ENCODE assay signal across 23 mouse cellular contexts in the genomic region with DNA sequence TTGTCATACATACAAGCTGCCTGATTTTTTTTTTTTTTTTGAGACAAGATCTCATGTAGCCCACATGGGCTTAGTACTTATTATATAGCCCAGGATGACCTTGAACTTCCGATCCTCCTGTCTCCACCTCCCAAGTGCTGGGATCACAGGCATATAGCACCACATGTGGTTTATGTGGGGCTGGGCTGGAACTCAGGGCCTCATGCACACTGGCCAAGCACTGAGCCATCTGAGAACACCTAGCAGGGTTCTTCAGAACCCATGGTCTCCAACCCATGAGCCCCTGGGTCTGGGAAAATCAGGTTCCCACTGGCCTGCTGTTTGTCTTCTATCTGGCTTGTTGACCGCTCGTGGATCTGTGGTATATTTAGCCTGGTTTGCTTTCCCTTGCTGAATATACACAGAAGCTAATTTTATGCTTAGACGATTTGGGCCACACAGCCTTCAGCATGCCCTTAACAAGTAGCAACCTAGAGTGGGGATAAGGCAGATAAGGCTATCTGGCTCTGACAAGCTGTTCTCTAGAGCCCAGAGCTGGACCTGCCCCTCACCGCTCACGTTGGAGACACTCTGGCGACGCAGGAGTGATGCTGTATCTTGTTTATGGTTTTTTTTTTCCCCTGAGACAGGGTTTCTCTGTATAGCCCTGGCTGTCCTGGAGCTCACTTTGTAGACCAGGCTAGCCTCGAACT. TPM values are rescaled to one million over a fixed set of nuclear protein-coding genes. Genes with fewer than 3 reads are reported as not detected.
DNase-seq lines count a peak whose midpoint lies in the region; ATAC-seq and TF ChIP-seq lines count a peak whose summit lies in the region.
"Had no signal": no experiment of that assay in that cellular context is flagged by ENCODE, and none has a peak within 500 bp of the region (broad histone marks: within the 10 kb centered on the region; RNA-seq: fewer than 3 reads in every experiment).

No protein-coding gene starts in this region.

- no peak overlapping the region for H3K4me3 ChIP-seq in gastrocnemius, adult 2 months
- no peak overlapping the region for H3K4me3 ChIP-seq in heart, embryonic 15.5 days
- no peak overlapping the region for H3K4me3 ChIP-seq in liver, embryonic 12.5 days
- H3K4me3 ChIP-seq: embryonic facial prominence, embryonic 13.5 days; hindbrain, embryonic 13.5 days; kidney, embryonic 15.5 days; limb, embryonic 12.5 days; midbrain, embryonic 10.5 days had no signal

- no peaks in the 10 kb centered on the region for H3K9me3 ChIP-seq in heart, embryonic 15.5 days (replicated peaks)
- H3K9me3 ChIP-seq in liver, embryonic 12.5 days (replicated peaks): no peaks in the 10 kb centered on the region
- H3K9me3 ChIP-seq: embryonic facial prominence, embryonic 13.5 days; hindbrain, embryonic 13.5 days; kidney, embryonic 15.5 days; limb, embryonic 12.5 days; midbrain, embryonic 10.5 days had no signal

- 43% methylated on average over 9 of the region's 9 CpGs for WGBS in heart, embryonic 15.5 days
- 32% methylated on average over 9 of the region's 9 CpGs for WGBS in liver, embryonic 12.5 days (ENCODE audit: insufficient replicate concordance)

- H3K27me3 ChIP-seq in heart, embryonic 15.5 days: no peaks in the 10 kb centered on the region
- peaks cover 48% of the 10 kb centered on the region for H3K27me3 ChIP-seq in liver, embryonic 12.5 days (replicated peaks)
- H3K27me3 ChIP-seq: embryonic facial prominence, embryonic 13.5 days; hindbrain, embryonic 13.5 days; kidney, embryonic 15.5 days; limb, embryonic 12.5 days had no signal

- peak; percentile 80 for ATAC-seq in heart, embryonic 15.5 days (replicated peaks; ENCODE audit: insufficient number of reproducible peaks, insufficient read depth, low FRiP score, low read depth)
- peak; percentile 93 for ATAC-seq in liver, embryonic 12.5 days
- ATAC-seq in megakaryocyte-erythroid progenitor cell, adult 5-6 weeks (replicated peaks; ENCODE audit: low FRiP score, low TSS enrichment, poor library complexity, severe bottlenecking): peak; percentile 90
- ATAC-seq: inflammation-experienced regulatory T-cells, adult 6 months had no signal

- H3K27ac ChIP-seq in gastrocnemius, adult 2 months: peak overlapping the region; percentile 31; the same call in 1 of the 2 replicates
- peak overlapping the region; percentile 95 for H3K27ac ChIP-seq in heart, embryonic 15.5 days
- peak overlapping the region; percentile 49 for H3K27ac ChIP-seq in liver, embryonic 12.5 days
- H3K27ac ChIP-seq: embryonic facial prominence, embryonic 13.5 days; hindbrain, embryonic 13.5 days; kidney, embryonic 15.5 days; midbrain, embryonic 10.5 days had no signal

- DNase-seq in gastrocnemius, adult 2 months: no peak
- DNase-seq in gastrocnemius, adult 18-20 months (ENCODE audit: low spot score): no peak
- DNase-seq in heart, postnatal 4 days: no peak
- DNase-seq in cerebellum, adult 8-10 months: no peak
- no peak for DNase-seq in retina, postnatal 1 day
- DNase-seq: adrenal gland, adult 2 months; cerebellum, adult 9-11 months; kidney, postnatal 4 days; layer of hippocampus, adult 9-11 months; lung, embryonic 14.5 days; lung, postnatal 36 days; thymus, postnatal 25 days had no signal

- peaks cover 16% of the 10 kb centered on the region; the same call in 1 of the 2 replicates for H3K36me3 ChIP-seq in heart, embryonic 15.5 days
- H3K36me3 ChIP-seq in liver, embryonic 12.5 days: no peaks in the 10 kb centered on the region
- H3K36me3 ChIP-seq: hindbrain, embryonic 13.5 days; midbrain, embryonic 10.5 days had no signal

- H3K4me1 ChIP-seq in heart, embryonic 15.5 days (replicated peaks): peaks cover 55% of the 10 kb centered on the region
- H3K4me1 ChIP-seq in liver, embryonic 12.5 days: peaks cover 40% of the 10 kb centered on the region

- intact Hi-C loops in gastrocnemius, adult 2 months (cut with DNase I): loop anchor here (5.0 kb wide), 1 partner anchor 42 kb away; a partner anchor contains a TSS

- no peak overlapping the region for H3K4me2 ChIP-seq in heart, embryonic 15.5 days
- peak overlapping the region; percentile 37 for H3K4me2 ChIP-seq in liver, embryonic 12.5 days
- H3K4me2 ChIP-seq: embryonic facial prominence, embryonic 13.5 days; hindbrain, embryonic 13.5 days; kidney, embryonic 15.5 days; limb, embryonic 12.5 days; lung, embryonic 14.5 days had no signal

- TF ChIP-seq CTCF in gastrocnemius, adult 2 months (IDR thresholded peaks at IDR 0.05): no peak

- 0 out of 2 replicates have a peak overlapping the region, but pooled peaks have one; percentile 16 for H3K9ac ChIP-seq in heart, embryonic 15.5 days
- no peak overlapping the region for H3K9ac ChIP-seq in liver, embryonic 12.5 days
- H3K9ac ChIP-seq: embryonic facial prominence, embryonic 13.5 days; hindbrain, embryonic 13.5 days; kidney, embryonic 15.5 days; limb, embryonic 12.5 days; lung, embryonic 14.5 days had no signal

RNA-seq across cellular contexts. Expression of a gene that starts 24.9 kb away (rescaled TPM):
- total RNA-seq in gastrocnemius, adult 2 months (2021): not detected
- total RNA-seq in gastrocnemius, adult 18-20 months (2021): not detected
- 2.7 and 2.8 TPM in 2 replicates for polyA plus RNA-seq in heart, embryonic 15.5 days (2015; fragmentation: Nextera tagmentation; extraction: Ambion mirVana)
- total RNA-seq in heart, postnatal 4 days (2021): 1 to 10 TPM; 1.2 to 1.4 TPM
- polyA plus RNA-seq in liver, embryonic 12.5 days (2016; fragmentation: Nextera tagmentation; extraction: Ambion mirVana): 0.61 and 0.96 TPM in 2 replicates
- not detected in 2 replicates for total RNA-seq in megakaryocyte-erythroid progenitor cell, adult 5-6 weeks (2014; fragmentation: Nextera tagmentation)
- not detected in 2 replicates for total RNA-seq in megakaryocyte-erythroid progenitor cell, adult 5-6 weeks (2017)
- total RNA-seq: gastrocnemius, adult 8-10 months; granulocyte monocyte progenitor cell, adult 5-6 weeks had no signal

RNA-seq across cellular contexts. Expression of a gene that starts 44.3 kb away (rescaled TPM):
- total RNA-seq in gastrocnemius, adult 2 months (2021): under 1 TPM; 0.66 to 0.75 TPM
- under 1 TPM; 0.48 to 0.88 TPM for total RNA-seq in gastrocnemius, adult 18-20 months (2021)
- polyA plus RNA-seq in heart, embryonic 15.5 days (2015; fragmentation: Nextera tagmentation; extraction: Ambion mirVana): 36.7 and 40.7 TPM in 2 replicates
- 10 to 100 TPM; 34.2 to 40.5 TPM for total RNA-seq in heart, postnatal 4 days (2021)
- 14.0 and 15.5 TPM in 2 replicates for polyA plus RNA-seq in liver, embryonic 12.5 days (2016; fragmentation: Nextera tagmentation; extraction: Ambion mirVana)
- total RNA-seq in megakaryocyte-erythroid progenitor cell, adult 5-6 weeks (2014; fragmentation: Nextera tagmentation): 0.42 TPM in 1 of 2 replicates, not detected in the other
- total RNA-seq in megakaryocyte-erythroid progenitor cell, adult 5-6 weeks (2017): not detected in 2 replicates

Comparison
In these comparisons a context has a peak if more than half of its experiments do, and no peak if none do; other contexts are left out.
1. H3K27ac ChIP-seq: peak in every context shown above with its lines; median percentile 95 in heart, embryonic 15.5 days; 49 in liver, embryonic 12.5 days; 31 in gastrocnemius, adult 2 months.
2. RNA of a gene that starts 44.3 kb away (total RNA-seq): 34.2 to 40.5 TPM in heart, postnatal 4 days; 0.48 to 0.88 TPM in gastrocnemius, adult 18-20 months, 0.66 to 0.75 TPM in gastrocnemius, adult 2 months and 0.42 TPM in megakaryocyte-erythroid progenitor cell, adult 5-6 weeks; every median in the first group is over 10 times any median in the second.
3. Peak in every context shown above with its lines, with median percentiles within 50 percentile points of each other: ATAC-seq.